Mouse (Mus musculus) macrophage (primary cell): ENCODE results near the gene Psmb5. TPM values are rescaled to one million over a fixed set of nuclear protein-coding genes. Genes with fewer than 3 reads are reported as not detected.
A peak's percentile ranks its signal among the peaks of the same experiment; 100 is the strongest.

Experiments used
- H3K27ac ChIP-seq: fragments of 350-480 bp; formaldehyde crosslinking; 2 replicates; pipeline ENCODE4 v1.9.0; 2021
- H3K36me3 ChIP-seq: fragments of 350-480 bp; formaldehyde crosslinking; 2 replicates; pipeline ENCODE4 v1.9.0; 2021; ENCODE audit errors: inconsistent target
- H3K4me3 ChIP-seq: fragments of 350-480 bp; formaldehyde crosslinking; 2 replicates; pipeline ENCODE4 v1.9.0; 2021; ENCODE audit errors: inconsistent target
- H3K79me2 ChIP-seq: fragments of 350-480 bp; formaldehyde crosslinking; 2 replicates; pipeline ENCODE4 v1.9.0; 2021; ENCODE audit errors: inconsistent target
- WGBS: methylation state at CpG from one replicate; pipeline ENCODE4 v1.1.7; 2026; ENCODE audit warnings: inconsistent platforms; ENCODE audit not compliant: missing documents; 5-methylcytosine and 5-hydroxymethylcytosine counted together
- polyA plus RNA-seq: library from polyadenylated mRNA; stranded (reverse); fragments of 250-400 nt; gene quantifications from 3 replicates; pipeline ENCODE4 v1.2.4, GENCODE M21; 2018; ENCODE audit warnings: inconsistent platforms
- total RNA-seq, 78 experiments: library from RNA; depleted of rRNA; stranded (reverse); fragments of 250-400 nt; gene quantifications; 1 replicate in 9 of 78; 2 replicates in 24 of 78; 3 replicates in 43 of 78; 4 replicates in 2 of 78; pipeline ENCODE4 v1.2.4; 2018; ENCODE audit warnings: inconsistent platforms in 56 of 78

Psmb5 gene
- 10 to 100 TPM in 12 of 26 experiments, 1 to 10 TPM in 14; 3.2 to 33.4 (median 9.8) TPM for total RNA-seq (2018; cell fraction: chromatin; rRNA removed)
- total RNA-seq (2018; cell fraction: cytosol; rRNA removed): 100 to 1,000 TPM in 23 of 26 experiments, 10 to 100 TPM in 3; 81.5 to 193 (median 130) TPM
- total RNA-seq (2018; cell fraction: nucleus; rRNA removed): 10 to 100 TPM; 15.1 to 99.8 (median 40.0) TPM
- polyA plus RNA-seq: 32.9 to 235 TPM (median 122 TPM) in 3 replicates

DNA sequence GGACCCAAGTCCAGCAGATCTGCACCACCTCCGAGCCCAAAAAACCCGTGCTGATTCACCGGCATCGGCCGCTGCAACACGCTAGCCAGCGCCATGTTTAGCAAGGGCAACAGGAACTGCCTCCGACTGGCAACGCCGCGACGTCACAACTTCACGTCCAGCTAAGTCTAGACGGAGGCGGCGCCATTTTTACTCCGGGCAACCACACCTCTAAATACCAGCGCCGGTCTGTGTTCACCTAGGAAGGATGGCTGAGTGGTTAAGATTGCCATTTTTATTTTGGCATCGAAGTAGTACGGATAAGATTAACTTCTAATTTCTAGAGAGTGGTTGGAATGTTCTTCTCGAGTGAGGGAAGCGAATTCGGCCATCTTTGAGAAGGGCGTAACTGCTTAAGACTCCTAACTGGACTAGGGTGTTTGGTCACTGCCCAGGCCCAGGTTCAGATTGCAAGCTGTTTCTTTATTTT is at the start of gene Psmb5:
Psmb5 (minus strand) TSS at position 126 of the 469 bp plus-strand sequence.
- Histone ChIP-seq H3K36me3 (peaks cover 17% of the 10 kb centered on the region; the same call in 1 of the 2 replicates), H3K4me3 (peak within 1 kb of the TSS; percentile 89), H3K79me2 (peaks cover 30% of the 10 kb centered on the region), H3K27ac (peak within 1 kb of the TSS; percentile 75)
- under 1% methylated on average over 13 of the region's 25 CpGs for WGBS

DNA sequence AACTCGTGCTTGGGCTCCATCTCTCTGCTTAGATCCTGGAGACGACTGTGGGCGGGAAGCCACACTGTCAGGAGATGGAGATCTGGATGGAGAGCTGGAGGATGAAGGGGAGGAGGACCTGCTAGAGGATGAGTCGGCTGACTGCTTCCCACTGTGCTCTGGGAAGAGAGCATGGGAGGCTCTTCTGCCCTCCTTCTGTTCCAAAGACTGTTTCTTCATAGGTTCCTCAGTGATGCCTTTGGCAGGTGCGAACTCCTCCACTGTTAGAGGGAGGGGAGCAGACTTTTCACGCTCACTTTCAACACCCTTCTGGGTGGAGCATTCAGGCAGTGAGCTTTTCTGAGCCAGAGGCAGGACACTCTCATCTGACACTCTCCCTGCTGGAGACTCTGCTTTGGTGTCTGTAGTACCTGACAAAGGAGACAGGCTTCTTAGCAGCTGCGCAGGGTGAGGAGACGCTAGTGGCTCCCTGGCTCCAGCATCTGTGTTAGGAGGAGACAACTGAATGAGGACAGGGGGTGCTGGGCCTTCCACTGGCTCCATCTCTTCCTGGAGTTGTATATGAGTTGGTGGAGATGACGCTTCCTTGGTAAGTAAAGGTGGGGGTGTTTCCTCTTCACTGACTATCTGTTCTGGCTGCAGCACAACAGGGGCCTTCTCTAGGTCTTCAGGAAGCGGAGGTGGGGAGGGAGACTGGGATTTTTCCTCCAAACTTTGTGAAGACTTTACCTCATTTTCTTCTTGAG is 46.8 kb upstream of the Psmb5 start:
- Histone ChIP-seq H3K27ac (no peak overlapping the region), H3K36me3 (peaks cover 82% of the 10 kb centered on the region), H3K4me3 (no peak overlapping the region), H3K79me2 (peaks cover 18% of the 10 kb centered on the region; the same call in 1 of the 2 replicates)
- WGBS: 94% methylated on average over 10 of the region's 10 CpGs

DNA sequence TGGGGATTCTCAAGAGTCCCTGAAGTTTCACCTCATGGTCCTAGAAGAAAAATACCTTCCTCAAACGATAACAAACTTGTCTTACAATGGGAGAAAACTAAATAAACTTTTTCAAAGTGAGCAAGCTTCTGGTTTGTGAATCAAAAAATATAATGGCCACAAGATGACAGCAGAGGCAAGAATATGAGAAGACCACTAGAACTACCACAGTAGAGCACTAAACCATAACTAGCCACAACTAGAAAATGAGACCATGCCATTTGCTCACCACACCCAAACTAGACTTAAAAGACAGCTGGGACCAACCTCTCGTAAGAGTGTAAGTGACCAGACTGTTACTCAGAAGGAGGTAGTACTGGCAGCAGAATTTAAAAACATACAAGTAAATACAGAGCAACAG is 42.2 kb upstream of the Psmb5 start:
- no peaks in the 10 kb centered on the region; the same call in 1 of the 2 replicates for H3K79me2 ChIP-seq
- H3K36me3 ChIP-seq: peaks cover 94% of the 10 kb centered on the region
- H3K27ac ChIP-seq: no peak overlapping the region
- H3K4me3 ChIP-seq: no peak overlapping the region
- WGBS: 96% methylated on average over 2 of the region's 2 CpGs

DNA sequence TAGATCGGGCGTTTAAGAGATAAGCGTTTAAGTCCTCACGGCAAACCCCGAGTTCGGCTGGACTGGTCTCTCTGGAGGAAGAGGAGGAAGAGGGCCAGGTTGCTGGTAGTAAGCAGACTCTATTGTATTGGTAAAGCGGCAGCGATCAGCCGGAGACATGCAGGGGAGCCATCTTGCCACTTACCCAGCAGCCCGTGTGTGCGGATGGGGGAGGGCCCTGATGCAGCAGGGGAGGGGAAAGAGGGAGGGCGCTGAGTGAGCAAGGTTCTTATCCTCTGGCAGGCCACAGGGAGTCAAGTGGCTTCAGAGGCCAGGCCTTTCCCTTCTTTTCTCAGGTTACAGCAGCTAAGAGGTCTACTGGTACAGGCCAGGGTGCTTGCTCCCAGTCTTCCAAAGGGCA is 35.7 kb upstream of the Psmb5 start:
- Histone ChIP-seq H3K36me3 (peaks cover 55% of the 10 kb centered on the region), H3K4me3 (peak overlapping the region; percentile 93), H3K79me2 (peaks cover 45% of the 10 kb centered on the region), H3K27ac (peak overlapping the region; percentile 72)
- 1% methylated on average over 12 of the region's 12 CpGs for WGBS

DNA sequence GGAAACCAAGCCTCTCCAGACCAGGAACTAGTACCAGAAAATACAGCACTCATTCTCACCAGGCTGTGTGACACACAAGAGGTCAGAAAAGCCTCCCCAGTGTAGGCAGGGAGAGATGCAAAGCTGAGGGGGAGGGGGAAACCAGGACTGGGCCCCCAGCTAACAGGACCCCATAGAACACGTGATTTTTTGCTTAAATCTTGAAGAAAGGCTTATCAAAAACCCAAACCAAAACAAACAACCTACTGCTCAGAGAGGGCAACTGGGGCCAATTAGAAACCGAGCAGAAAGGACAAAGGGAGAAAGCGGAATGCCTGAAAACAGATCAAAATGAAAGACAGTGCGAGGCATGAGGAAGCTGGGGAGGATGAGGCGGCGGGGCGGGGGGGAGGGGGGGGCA is 35.0 kb upstream of the Psmb5 start:
- Histone ChIP-seq H3K79me2 (peaks cover 48% of the 10 kb centered on the region), H3K4me3 (peak overlapping the region; percentile 93), H3K36me3 (peaks cover 55% of the 10 kb centered on the region), H3K27ac (peak overlapping the region; percentile 72)
- WGBS: 5% methylated on average over 7 of the region's 7 CpGs

DNA sequence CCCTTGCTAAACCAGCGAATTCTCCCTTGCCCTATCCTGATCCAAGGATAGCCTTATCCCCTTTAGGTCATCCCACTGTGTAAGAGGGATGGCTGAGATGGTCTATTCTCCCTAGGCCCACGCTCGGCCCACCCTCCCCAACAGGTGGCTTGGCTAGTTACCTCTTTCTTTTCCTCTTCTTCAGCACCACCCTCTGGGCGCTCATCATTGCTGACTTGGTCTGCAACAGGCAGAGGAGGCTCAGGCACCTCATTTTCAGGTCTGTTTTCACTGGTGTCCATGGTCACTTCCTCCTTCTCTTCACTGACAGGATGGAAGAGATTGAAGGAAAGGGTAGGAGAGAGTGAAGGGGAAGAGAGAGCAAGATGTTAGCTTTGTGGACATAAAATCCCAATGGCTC is 33.7 kb upstream of the Psmb5 start:
- Histone ChIP-seq H3K4me3 (no peak overlapping the region), H3K36me3 (peaks cover 46% of the 10 kb centered on the region), H3K27ac (no peak overlapping the region), H3K79me2 (peaks cover 48% of the 10 kb centered on the region)
- 79% methylated on average over 4 of the region's 4 CpGs for WGBS

DNA sequence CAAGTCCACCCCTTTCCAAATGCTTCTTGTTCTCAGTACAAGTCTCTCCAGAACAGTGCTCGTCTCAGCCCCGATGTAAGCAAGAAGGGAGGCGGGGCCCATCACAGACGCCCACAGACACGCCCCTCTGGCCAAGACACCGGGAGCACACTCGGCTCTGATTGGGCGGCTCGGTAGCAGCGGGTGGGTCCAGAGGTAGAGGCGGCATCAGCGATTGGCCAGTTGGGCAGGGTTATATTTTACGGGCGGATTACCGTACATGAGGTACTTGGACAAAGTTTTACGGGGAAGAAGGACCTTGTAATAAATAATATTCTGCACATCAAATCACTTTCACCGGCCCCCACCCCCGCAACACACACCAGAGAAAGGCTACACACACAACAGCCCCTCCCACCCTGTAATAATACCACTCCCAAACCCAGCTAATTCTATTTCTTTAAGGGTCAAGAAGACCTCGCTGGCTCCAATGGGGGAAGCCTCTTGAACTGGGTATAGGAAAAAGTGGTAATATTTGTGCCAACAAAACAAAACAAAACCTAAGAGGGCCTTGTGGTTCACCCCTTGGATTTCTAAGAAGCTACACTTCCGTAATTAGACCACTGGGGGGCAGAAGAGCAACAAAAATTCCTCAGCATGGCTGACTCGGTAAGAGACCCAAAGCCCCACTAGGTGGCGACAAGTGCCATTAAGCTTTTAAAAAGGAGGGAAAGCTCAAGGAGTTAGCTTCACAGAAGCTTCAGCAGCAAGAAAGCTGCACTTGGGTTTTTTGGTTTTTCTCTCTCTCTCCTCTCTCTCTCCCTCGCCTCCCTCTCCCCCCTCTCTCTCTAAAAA is 33.0 kb upstream of the Psmb5 start:
- Histone ChIP-seq H3K27ac (no peak overlapping the region), H3K79me2 (peaks cover 48% of the 10 kb centered on the region), H3K36me3 (peaks cover 47% of the 10 kb centered on the region), H3K4me3 (no peak overlapping the region)
- 58% methylated on average over 16 of the region's 23 CpGs for WGBS

DNA sequence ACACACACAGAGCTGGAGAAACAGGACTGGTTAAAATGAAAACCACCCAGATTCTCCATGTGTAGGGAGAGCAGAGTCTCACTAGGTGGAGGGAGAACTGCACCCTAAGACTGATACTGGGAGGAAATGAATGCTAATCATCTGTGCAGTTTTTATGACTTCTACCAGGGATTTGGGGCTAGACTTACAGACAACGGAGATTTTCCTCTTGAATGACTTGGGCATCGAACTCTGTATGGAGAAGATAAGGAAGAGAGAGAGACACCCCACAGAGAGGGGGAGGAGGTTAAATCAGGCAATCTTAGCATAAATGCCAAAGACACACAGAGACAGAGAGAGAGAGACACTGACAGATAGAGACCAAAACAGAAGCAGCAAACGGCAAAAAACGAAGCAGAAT is 30.1 kb upstream of the Psmb5 start:
- WGBS: 95% methylated on average over 4 of the region's 4 CpGs

DNA sequence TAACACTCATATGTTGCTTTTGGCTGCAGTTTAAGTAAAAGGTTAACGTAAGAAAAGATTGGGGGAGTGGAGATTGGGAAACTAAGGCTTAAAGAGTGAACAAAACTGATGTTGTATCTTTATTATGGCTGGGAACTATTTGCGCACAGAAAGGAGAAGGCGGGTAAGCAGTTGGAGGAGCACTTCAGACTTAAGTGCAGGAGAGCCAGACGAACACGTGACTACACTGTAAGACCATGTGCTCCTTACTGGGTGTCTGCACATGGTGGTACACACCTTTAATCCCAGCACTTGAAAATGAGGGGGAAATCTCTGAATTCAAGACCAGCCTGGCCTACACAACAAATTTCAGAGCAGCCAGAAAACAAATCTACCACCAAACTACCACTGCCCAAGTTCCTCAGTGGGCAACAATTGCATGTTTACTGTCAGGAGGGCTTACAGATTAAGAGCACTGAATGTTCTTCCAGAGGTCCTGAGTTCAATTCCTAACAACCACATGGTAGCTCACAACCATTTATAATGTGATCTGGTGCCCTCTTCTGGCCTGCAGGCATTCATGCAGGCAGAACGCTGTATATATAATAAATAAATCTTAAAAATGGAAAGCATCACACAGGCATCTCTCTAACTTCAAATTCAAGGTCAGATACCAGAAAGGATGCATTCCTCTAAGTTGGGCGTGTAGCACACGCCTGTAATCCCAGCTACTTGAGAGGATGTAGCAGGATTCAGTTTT is 29.2 kb upstream of the Psmb5 start:
- peaks cover 74% of the 10 kb centered on the region for H3K36me3 ChIP-seq
- WGBS: 95% methylated on average over 8 of the region's 8 CpGs
- H3K79me2 ChIP-seq: peaks cover 30% of the 10 kb centered on the region
- H3K4me3 ChIP-seq: no peak overlapping the region
- no peak overlapping the region for H3K27ac ChIP-seq

More for the DNA sequence above, 30.1 kb upstream of the Psmb5 start:
- H3K36me3 ChIP-seq: peaks cover 69% of the 10 kb centered on the region
- H3K27ac ChIP-seq: no peak overlapping the region
- H3K79me2 ChIP-seq: peaks cover 39% of the 10 kb centered on the region
- no peak overlapping the region for H3K4me3 ChIP-seq

DNA sequence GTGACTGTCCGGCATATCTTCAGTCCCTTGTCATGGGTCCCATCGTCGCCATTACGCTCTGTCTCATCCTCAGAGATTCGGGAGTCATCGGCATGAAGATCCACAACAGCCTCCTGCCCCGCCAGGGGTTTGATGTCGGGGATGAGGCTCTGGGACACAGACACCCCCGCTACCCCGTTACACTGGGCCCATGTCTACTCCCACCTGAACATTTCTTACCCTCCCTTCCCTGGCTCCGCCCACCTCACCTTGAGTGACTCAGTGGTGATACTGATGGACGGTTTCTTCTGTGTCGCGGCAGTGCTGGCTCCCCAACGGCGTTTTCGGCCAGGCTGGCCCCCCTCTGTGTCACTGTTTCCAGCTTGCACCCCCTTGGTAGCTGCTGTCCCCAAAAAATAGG is 28.6 kb upstream of the Psmb5 start:
- Histone ChIP-seq H3K79me2 (peaks cover 28% of the 10 kb centered on the region), H3K27ac (no peak overlapping the region), H3K36me3 (peaks cover 74% of the 10 kb centered on the region), H3K4me3 (no peak overlapping the region)
- WGBS: 97% methylated on average over 17 of the region's 17 CpGs

DNA sequence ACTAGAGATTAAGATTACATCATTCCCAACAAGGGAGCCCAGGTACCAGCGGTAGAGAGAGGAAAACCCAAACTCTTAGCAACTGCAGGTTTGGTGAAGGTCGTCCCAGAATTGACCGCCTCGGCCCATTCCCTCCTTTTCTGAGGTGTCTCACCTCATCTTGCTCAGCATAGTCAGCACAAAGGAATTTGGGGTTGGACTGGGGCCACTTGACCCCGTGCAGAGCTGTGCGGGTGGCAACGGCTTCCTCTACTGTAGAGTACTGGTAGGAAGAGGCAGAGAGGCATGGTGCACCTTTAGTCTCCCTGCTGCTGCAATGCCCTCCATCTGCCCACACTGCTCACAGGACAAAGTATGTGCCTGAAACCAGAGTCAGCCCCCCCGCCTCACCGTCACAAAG is 26.5 kb upstream of the Psmb5 start:
- 92% methylated on average over 9 of the region's 9 CpGs for WGBS
- Histone ChIP-seq H3K27ac (no peak overlapping the region), H3K79me2 (peaks cover 11% of the 10 kb centered on the region), H3K4me3 (no peak overlapping the region), H3K36me3 (peaks cover 57% of the 10 kb centered on the region)

DNA sequence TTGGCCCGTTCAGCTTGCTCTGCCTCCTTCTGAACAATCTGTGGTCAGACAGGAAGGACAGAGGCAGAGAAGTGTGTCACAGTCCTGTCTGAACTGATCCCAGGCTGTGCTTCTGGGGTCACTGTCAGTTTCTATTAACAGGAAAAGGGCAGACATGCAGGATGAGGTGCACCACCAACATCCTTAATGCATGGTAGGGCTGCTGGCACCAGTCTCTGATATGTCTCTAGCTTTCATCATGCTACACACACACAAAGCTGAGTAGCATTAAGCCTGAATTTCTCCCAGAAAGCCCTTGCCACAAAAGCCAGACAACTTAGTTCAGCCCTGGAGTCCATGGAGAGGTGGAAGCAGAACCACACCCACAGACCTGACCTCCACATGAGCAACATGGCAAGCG is 25.2 kb upstream of the Psmb5 start:
- no peak overlapping the region for H3K4me3 ChIP-seq
- no peak overlapping the region for H3K27ac ChIP-seq
- H3K36me3 ChIP-seq: peaks cover 44% of the 10 kb centered on the region
- 89% methylated on average over 2 of the region's 2 CpGs for WGBS
- H3K79me2 ChIP-seq: no peaks in the 10 kb centered on the region

DNA sequence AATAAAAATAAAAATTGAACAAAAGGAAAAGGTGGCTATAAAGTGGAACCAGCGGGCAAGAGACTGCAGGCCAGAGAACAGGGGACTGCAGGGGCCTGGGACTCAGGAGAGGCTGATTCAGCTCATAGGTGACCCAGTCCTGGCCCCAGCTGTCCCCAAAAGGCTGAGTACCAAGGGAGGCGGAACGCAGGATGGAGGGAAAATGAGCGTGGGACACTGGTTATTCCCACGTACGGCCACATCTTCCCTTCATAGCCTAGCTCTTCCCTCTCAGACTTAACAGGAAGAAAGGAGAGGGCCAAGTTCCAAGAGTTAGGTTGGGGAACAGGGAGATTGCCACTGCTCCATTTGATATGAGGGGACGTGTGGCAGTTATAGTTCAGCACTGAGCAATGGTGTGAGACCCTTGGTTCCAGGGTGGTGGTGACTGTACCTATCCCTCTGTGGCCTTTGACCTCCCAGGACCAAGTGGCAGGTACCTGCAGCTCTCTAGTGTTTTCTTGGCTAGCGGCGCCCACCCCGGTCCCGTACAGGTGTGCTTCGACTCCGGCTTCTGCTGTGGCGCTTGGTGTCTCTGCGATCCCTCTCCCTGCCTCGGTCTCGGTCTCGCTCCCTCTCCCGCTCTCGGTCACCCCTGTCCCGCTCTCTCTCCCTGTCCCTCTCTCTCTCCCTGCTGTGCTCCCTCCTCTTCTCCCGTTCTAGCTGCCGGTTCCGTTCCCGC is 24.6 kb upstream of the Psmb5 start:
- Histone ChIP-seq H3K79me2 (no peaks in the 10 kb centered on the region), H3K36me3 (peaks cover 42% of the 10 kb centered on the region)
- WGBS: 96% methylated on average over 21 of the region's 25 CpGs

More for the DNA sequence above, 24.6 kb upstream of the Psmb5 start:
- H3K27ac ChIP-seq: no peak overlapping the region
- H3K4me3 ChIP-seq: no peak overlapping the region
